Mouse (Mus musculus) lung, postnatal 25 days (tissue): Measurements from ENCODE around the gene Arid5a.

Experiments
- DNase-seq: peaks from one replicate; pipeline ENCODE4 v3.0.0; 2022; ENCODE audit warnings: low spot score

Arid5a gene

DNA sequence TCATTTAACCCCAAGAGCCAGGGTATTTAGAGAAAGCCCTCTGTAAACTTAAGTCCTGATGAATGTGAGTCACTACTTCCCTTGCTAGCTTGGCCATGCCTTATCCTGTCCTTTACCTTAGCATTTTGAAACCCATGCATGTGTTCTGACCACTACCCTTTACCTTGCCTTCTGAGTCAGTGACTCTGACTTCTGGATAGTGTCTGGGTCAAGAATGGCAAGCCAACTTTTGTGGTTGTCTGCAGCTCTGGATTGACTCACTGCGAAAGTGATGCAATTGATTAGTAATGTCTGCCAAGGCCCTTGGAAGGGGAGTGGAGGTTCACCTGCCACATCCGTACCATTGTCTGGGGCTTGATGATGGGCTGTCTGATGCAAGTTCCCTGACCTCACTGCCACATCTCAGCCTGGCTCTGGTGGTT is 18.4 kb downstream of the Arid5a start:
- no peak for DNase-seq

DNA sequence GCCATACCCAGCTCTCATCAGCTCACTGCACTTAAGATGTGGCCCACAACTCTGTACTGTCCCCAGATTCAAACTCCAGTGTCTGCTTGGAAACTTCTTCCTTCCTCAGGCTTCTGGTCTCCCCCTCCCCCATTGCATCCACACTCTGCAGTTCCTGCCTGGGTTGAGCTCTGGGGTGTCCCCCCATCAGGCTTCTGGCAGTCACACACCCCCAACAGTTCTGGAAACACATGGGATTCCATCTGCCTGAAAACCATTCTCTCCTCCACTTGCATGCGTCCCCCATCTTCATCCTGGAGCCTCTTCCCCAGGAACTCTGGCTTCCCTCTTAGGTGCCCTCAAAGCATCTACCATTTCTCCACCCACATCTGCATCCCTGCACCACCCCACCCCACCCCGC is 19.3 kb downstream of the Arid5a start:
- no peak for DNase-seq

DNA sequence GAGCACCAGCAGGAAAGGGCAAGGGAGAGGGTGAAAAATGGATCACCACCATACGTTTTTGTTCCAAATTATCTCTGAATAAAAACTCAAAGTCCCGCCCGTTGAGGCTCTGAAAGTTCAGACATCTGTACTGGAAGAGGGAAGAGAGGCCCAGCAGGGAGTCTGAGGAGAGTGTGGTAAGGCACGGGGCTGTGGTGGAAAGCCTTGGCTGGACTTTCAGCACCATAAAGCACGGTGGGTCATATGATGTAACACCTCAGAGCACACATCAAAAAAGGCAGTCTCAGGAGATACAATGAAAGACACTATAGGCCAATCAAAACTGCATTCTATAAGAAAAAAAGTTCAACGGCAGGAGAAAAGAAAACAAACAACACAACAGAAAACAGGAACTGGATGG is 24.2 kb downstream of the Arid5a start:
- no peak for DNase-seq

DNA sequence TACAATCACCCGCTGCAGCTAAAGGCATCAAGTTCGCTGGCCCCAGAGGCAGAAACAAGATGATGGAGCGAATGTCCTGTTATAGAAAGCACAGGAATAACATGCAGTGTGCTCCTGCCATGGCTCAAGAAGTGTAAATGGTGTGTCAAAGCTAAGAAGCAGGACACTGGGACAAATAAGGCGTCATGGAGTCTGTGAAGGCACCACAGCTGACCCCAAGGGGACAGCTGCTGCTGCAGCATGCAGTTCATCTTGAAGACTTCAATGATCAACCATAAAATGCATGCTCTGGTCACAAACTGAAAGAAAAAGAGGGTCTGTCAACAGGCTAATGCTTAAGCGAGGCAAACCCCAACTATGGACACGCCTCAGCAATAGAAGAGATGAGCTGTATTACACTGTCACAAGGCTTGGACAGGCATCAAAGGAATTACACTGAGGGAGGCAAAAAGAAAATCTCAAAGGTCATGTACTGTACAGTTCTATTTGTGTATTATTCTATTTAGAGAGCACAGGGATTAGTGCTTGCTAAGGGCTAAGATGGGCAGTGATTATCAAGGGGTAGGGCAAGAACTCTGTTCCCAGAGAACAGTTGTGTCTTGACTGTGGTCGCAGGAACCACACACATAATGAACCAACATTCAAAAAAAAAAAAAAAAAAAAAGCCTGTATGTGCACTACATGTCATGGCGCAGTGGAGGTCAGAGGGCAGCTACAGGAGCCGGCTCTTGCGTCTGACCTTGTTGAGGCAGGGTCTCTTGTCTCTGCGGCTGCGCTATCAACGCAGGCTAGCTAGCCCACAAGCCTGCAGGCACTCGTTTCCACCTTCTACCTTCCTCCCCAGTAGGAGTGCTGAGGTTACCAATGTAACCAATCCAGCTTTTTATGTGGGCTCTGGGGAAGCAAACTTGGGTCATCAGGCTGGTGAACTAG is 25.7 kb downstream of the Arid5a start:
- no peak for DNase-seq

DNA sequence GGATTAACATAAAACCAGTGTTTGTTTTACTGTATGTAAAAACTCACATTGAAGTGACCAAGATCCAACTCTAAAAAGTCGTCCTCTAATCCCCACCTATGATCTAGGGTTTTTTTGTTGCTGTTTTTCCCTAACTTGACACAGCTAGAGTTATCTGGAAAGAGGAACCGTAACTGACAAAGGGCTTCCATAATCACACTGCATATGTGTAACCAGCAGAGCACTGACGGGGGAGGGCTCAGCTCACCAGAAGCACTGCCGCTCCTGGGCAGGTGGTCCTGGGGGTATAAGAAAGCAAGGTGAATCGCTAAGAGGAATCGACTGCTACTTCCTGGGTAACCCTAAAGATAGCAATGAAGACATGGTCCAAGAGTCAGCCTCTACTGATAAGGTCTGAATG is 35.0 kb downstream of the Arid5a start:
- no peak for DNase-seq

DNA sequence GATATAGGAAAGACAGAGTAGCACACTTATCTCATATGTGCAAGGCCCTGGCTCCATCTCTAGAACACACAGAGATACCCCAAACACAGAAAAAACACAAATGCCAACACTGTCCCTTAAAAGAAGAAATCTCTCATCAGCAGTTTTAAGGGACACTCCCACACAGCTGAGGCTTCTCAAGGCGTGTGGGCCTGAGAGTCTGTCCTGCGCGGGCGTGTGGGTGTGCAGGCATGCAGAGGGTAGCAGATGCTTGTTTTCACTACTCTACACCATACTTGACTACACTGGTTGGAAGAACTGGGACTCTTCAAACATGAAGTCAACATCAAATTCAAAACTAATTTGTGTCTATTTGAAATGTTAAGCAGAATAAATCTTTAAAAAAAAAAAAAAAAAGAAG is 44.8 kb downstream of the Arid5a start:
- no peak for DNase-seq

DNA sequence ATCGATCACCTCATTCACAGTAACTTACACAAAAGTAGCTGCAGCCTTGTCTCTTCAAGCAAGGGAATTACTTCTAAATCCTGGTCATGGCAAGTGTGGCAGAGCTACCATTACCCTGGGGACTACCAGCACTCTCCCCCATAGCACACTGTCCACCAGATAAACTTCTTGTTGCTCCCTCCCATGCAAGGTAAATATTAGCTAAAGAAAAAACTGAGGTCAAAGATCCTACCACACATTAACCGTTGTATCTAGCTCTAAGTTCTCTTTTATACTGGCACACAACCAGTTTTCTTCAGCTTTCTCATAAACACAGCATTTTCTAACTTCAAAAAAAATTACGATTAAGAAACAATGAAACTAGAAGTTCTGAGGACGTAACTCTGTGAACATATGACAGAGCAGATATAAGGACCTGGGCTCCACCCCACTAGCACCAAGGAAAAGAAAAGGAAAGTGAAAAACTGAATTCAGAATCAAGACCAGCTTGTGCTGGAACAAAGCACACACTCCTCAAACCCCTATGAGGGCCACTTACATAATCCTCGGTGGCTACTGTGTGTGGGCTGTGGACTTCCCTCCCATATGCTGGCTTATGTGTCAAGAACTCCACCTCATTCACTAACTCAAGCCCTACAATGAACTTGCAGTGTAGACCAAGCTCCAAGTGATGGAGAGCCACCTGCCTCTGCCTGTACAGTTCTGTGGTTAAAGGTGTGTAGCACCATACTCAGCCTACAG is 49.6 kb downstream of the Arid5a start:
- no peak for DNase-seq

DNA sequence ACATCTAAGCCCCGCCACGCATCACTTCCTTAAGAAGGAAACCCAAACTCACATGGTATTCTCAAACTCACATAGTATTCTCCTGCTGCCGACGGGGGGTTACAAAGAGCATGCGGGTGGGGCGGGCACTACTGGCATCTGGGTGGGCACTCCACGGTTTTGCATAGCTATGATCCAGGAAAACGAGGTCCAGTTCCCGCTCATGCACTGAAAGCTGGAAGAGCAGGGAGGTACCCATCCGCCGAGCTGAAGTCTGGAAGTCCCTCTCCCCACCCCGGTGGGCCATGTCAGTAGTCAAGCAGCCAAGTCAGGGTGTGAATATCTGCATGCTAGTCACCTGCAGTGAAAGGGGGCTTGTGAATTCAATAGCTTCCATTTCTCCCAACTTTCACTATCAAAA is 60.2 kb downstream of the Arid5a start:
- no peak for DNase-seq

DNA sequence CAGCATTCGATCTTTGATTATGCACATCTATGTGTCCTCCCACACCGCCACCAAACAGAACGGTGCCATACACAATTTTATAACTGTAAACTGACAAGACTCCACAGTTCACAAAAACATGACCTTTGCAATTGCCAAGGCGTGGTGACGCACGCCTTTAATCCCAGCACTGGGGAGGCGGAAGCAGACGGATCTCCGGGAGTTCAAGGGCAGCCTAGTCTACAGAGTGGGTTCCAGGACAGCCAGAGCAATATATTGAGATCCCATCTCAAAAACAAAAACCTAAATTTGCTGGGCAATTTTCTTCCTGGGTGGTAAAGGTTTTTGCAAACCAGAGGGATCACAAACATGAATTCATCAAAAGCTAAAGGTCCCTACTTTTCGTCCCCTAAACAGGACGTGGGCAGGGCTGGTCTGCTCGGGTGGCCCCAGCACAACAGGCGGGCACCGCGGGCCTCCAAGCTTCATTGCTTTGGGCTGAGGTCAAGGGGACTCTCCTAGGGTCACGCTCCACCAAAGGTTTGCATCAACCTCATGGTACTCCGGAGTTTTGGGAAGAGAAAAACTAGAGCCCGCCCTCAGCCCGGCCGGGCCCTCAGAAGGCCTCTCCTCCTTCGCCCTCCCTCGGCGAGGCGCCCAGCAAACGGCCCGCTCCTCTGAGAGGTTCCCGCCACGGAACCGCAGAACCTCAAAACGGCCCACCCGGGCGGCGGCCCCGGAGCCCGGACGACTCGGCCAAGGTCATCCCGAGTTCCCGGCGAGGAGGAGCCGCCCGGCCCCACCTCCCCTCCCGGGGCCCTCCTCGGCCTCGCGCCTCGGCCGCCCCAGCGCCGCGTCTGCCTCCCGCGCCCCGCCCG is 60.8 kb downstream of the Arid5a start:
- peak; percentile 44 for DNase-seq

DNA sequence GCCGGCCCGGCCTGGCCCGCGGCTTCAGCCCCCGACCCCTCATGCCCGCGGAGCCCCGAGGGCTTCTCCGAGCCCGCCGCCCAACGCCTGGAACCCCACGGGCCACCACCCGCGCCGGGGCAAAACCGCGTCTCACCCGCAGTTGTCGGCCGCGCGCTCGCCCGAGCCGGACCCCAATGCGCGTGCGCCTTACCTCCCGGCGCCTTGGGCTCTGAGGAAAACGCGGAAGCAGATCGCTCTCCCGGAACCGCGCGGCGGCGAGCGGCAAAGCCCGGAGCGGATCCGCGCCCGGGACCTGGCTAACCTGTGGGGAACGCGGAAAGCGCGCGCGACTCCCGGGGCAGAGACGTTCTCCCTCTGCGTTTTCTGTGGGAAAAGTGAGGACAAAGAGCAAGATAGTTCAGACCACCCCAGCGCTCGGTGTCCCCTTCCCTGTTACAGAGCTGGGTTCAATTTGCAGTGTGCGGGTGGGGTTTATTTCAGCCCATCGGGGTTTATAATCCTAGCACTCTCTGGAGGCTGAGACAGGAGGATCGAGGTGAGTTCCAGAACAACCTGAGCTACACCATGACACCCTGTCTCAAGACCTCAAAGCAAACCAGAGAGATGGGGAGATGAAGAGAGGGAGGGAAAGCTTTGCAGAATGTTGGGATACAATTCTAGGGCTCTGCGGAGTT is 61.6 kb downstream of the Arid5a start, which contains the start of gene Kansl3:
Gene Kansl3, minus strand, starts transcription at position 213 of the 677 bp plus-strand sequence.
- DNase-seq: peak; percentile 82

DNA sequence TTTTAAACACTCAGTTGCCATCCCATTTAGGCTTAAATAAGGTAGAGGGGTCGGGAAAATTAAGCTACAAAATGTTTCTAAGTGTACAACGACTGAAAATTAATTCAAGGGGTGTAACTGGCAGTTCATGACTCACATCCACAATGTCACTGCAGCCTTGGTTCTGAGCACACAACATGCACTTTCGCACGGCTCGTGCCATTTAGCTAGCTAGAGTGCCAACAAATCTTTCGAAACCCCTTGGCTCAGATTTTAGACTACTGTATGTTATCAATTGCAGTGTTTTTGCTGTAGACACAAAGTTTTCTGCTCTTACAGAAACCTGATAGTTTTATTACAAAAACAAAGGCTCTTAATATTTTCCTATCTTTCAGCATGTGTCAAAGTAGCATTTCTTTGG is 63.4 kb downstream of the Arid5a start:
- DNase-seq: no peak

DNA sequence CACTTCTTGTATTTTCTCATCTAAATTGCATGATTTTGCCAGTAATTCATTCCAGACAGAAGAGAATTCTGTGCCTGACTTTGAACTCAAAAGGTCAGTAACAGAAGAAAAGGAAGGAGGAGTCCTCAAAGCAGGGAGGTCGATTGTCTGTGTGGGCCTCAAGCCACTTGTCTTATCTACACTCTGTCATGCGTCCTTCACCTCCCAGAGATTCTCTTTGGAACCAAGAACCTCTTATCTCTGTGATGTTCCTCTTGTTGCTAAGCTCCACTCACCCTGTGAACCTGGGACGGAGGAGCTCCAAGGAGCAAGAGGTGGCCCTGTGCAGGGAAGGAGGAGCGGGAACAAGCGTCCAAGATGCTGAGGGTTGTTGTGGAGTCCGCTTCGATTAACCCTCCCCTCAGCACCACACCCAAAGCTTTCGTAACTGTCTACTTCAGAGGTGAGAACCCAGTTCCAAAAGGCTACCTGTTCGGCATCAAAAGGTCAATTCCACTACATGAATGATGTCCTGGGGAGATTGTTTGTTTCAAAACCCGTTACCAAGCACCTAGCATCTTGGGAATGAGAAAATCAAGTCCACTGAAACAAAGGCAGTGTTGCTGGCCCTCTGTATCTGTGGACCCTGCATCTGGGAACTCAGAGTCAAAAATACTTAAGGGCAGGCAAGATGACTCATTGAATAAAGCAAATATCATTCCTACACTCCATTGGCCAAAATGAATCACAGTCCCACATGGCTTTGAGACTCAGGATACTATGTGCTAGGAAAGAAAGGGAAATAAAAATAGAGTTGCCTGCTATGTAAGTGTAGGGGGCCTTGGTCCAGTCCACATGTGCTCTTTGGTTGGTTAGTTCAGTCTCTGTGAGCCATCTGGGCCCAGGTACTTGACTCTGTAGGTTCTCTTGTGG is 64.7 kb downstream of the Arid5a start, which contains the start of gene Fer1l5:
Gene Fer1l5, plus strand, starts transcription at position 358 of the 912 bp plus-strand sequence.
- DNase-seq: no peak
